Mouse (Mus musculus): ENCODE measurements at regions not wholly inside any gene's neighbourhood (a gene's known extent, or its start where the extent isn't known, plus 50 kb on each side); places are given as distances from the start of the nearest gene placed in this dataset.

DNA sequence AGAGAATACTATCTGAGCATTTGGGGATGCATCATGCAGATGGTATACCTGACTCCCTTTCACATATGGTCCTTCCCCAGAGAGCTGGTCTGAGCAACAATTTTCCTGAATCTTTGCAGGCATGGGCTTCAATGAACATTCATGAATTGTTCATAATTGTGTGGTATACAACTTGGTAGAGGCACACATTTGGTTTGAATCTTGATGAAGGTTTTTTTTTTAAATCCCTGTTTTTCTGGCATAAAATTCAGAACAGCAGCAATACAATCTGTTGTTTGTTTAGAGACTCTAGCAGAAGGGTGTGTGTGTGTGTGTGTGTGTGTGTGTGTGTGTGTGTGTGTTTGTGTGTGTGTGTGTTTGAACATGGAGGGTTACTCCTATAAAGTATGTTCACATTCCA, 146.4 kb downstream of the 9330182O14Rik start:
- TF ChIP-seq CTCF (IDR thresholded peaks at IDR 0.05; ENCODE audit: borderline replicate concordance, insufficient read depth, low read depth, low read length): no peak
- TF ChIP-seq POLR2A (IDR thresholded peaks at IDR 0.05; ENCODE audit: borderline replicate concordance, insufficient read depth, low read length): no peak

All from cerebellum, adult 2 months (tissue).